Mouse (Mus musculus): ENCODE measurements around the gene 1700006A11Rik. TPM values are rescaled to one million over a fixed set of nuclear protein-coding genes. Genes with fewer than 3 reads are reported as not detected.
"Not testable (repeated sequence)": the region's sequence is repeated elsewhere in the genome, so short reads cannot be mapped to it uniquely, and the experiment has no call there.

The 1700006A11Rik gene
- not detected in 2 replicates for polyA plus RNA-seq (2014; fragmentation: Nextera tagmentation; extraction: Ambion mirVana)

- DNase-seq (no peak), ATAC-seq (ENCODE audit: low FRiP score, low TSS enrichment) (no peak)
- H3K9ac ChIP-seq (replicated peaks; ENCODE audit: low read length), result no peak within 1 kb of the TSS
- no peak within 1 kb of the TSS for H3K4me2 ChIP-seq (ENCODE audit: low read length)
- H3K4me3 ChIP-seq (replicated peaks; ENCODE audit: low read depth, low read length), result no peak within 1 kb of the TSS
- H3K36me3 ChIP-seq (ENCODE audit: control insufficient read depth, insufficient read depth, low read length), result no peaks in the 10 kb centered on the region
- H3K27ac ChIP-seq (replicated peaks; ENCODE audit: low read depth, low read length), result no peak within 1 kb of the TSS
- H3K4me1 ChIP-seq (ENCODE audit: control insufficient read depth, insufficient read depth, low read length), result no peaks in the 10 kb centered on the region
- WGBS, result 92% methylated on average over 1 of the region's 1 CpGs
- H3K27me3 ChIP-seq (ENCODE audit: control insufficient read depth, insufficient read depth, low read length), result no peaks in the 10 kb centered on the region
- no peaks in the 10 kb centered on the region for H3K9me3 ChIP-seq (ENCODE audit: control insufficient read depth, low read length)
Measured at GRCm38 (mm10) chr3:124425940-124426339, at the start of gene 1700006A11Rik. Gene 1700006A11Rik (minus strand): TSS chr3:124426040.

- WGBS, result 93% methylated on average over 5 of the region's 5 CpGs
- ATAC-seq (ENCODE audit: low FRiP score, low TSS enrichment); DNase-seq; H3K4me1 ChIP-seq (ENCODE audit: control insufficient read depth, insufficient read depth, low read length); H3K27ac ChIP-seq (replicated peaks; ENCODE audit: low read depth, low read length); H3K9me3 ChIP-seq (ENCODE audit: control insufficient read depth, low read length); H3K27me3 ChIP-seq (ENCODE audit: control insufficient read depth, insufficient read depth, low read length); H3K36me3 ChIP-seq (ENCODE audit: control insufficient read depth, insufficient read depth, low read length); H3K4me3 ChIP-seq (replicated peaks; ENCODE audit: low read depth, low read length); H3K9ac ChIP-seq (replicated peaks; ENCODE audit: low read length); H3K4me2 ChIP-seq (ENCODE audit: low read length): not testable (repeated sequence)
Measured at GRCm38 (mm10) chr3:124474291-124474690, 48.5 kb upstream of the 1700006A11Rik start.

GRCm38 (mm10) chr3:124466102-124466730 is 40.4 kb upstream of the 1700006A11Rik start:
- Histone ChIP-seq H3K27ac (replicated peaks; ENCODE audit: low read depth, low read length) (no peak overlapping the region), H3K4me3 (replicated peaks; ENCODE audit: low read depth, low read length) (no peak overlapping the region), H3K9ac (replicated peaks; ENCODE audit: low read length) (no peak overlapping the region), H3K9me3 (ENCODE audit: control insufficient read depth, low read length) (no peaks in the 10 kb centered on the region), H3K4me2 (ENCODE audit: low read length) (no peak overlapping the region), H3K27me3 (ENCODE audit: control insufficient read depth, insufficient read depth, low read length) (no peaks in the 10 kb centered on the region), H3K36me3 (ENCODE audit: control insufficient read depth, insufficient read depth, low read length) (no peaks in the 10 kb centered on the region), H3K4me1 (ENCODE audit: control insufficient read depth, insufficient read depth, low read length) (no peaks in the 10 kb centered on the region)
- DNase-seq (peak; percentile 8), ATAC-seq (ENCODE audit: low FRiP score, low TSS enrichment) (no peak; the same call in 1 of the 2 replicates)
- 85% methylated on average over 6 of the region's 6 CpGs for WGBS

GRCm38 (mm10) chr3:124392201-124392600 is 33.6 kb downstream of the 1700006A11Rik start:
- ATAC-seq (ENCODE audit: low FRiP score, low TSS enrichment) (no peak), DNase-seq (no peak)
- Histone ChIP-seq H3K27me3 (ENCODE audit: control insufficient read depth, insufficient read depth, low read length) (no peaks in the 10 kb centered on the region), H3K9ac (replicated peaks; ENCODE audit: low read length) (no peak overlapping the region), H3K4me2 (ENCODE audit: low read length) (no peak overlapping the region), H3K4me3 (replicated peaks; ENCODE audit: low read depth, low read length) (no peak overlapping the region), H3K4me1 (ENCODE audit: control insufficient read depth, insufficient read depth, low read length) (no peaks in the 10 kb centered on the region), H3K9me3 (ENCODE audit: control insufficient read depth, low read length) (no peaks in the 10 kb centered on the region), H3K36me3 (ENCODE audit: control insufficient read depth, insufficient read depth, low read length) (no peaks in the 10 kb centered on the region), H3K27ac (replicated peaks; ENCODE audit: low read depth, low read length) (no peak overlapping the region)
- 51% methylated on average over 5 of the region's 5 CpGs for WGBS

GRCm38 (mm10) chr3:124390101-124390500 is 35.7 kb downstream of the 1700006A11Rik start:
- DNase-seq (no peak), ATAC-seq (ENCODE audit: low FRiP score, low TSS enrichment) (no peak)
- Histone ChIP-seq H3K4me3 (replicated peaks; ENCODE audit: low read depth, low read length) (no peak overlapping the region), H3K4me2 (ENCODE audit: low read length) (no peak overlapping the region), H3K4me1 (ENCODE audit: control insufficient read depth, insufficient read depth, low read length) (no peaks in the 10 kb centered on the region), H3K27me3 (ENCODE audit: control insufficient read depth, insufficient read depth, low read length) (no peaks in the 10 kb centered on the region), H3K36me3 (ENCODE audit: control insufficient read depth, insufficient read depth, low read length) (no peaks in the 10 kb centered on the region), H3K9me3 (ENCODE audit: control insufficient read depth, low read length) (no peaks in the 10 kb centered on the region), H3K27ac (replicated peaks; ENCODE audit: low read depth, low read length) (no peak overlapping the region), H3K9ac (replicated peaks; ENCODE audit: low read length) (no peak overlapping the region)
- WGBS, result 84% methylated on average over 2 of the region's 2 CpGs

- Histone ChIP-seq H3K27me3 (ENCODE audit: control insufficient read depth, insufficient read depth, low read length) (no peaks in the 10 kb centered on the region), H3K9me3 (ENCODE audit: control insufficient read depth, low read length) (no peaks in the 10 kb centered on the region), H3K4me2 (ENCODE audit: low read length) (no peak overlapping the region), H3K4me1 (ENCODE audit: control insufficient read depth, insufficient read depth, low read length) (no peaks in the 10 kb centered on the region), H3K36me3 (ENCODE audit: control insufficient read depth, insufficient read depth, low read length) (no peaks in the 10 kb centered on the region), H3K27ac (replicated peaks; ENCODE audit: low read depth, low read length) (no peak overlapping the region), H3K9ac (replicated peaks; ENCODE audit: low read length) (no peak overlapping the region), H3K4me3 (replicated peaks; ENCODE audit: low read depth, low read length) (no peak overlapping the region)
- ATAC-seq (ENCODE audit: low FRiP score, low TSS enrichment), result no peak
- WGBS, result 47% methylated on average over 2 of the region's 2 CpGs
- DNase-seq, result peak; percentile 17
Measured at GRCm38 (mm10) chr3:124389650-124390049, 36.2 kb downstream of the 1700006A11Rik start.

GRCm38 (mm10) chr3:124385377-124385776 is 40.5 kb downstream of the 1700006A11Rik start:
- not testable (repeated sequence) for H3K36me3 ChIP-seq (ENCODE audit: control insufficient read depth, insufficient read depth, low read length); ATAC-seq (ENCODE audit: low FRiP score, low TSS enrichment); H3K9me3 ChIP-seq (ENCODE audit: control insufficient read depth, low read length); H3K4me1 ChIP-seq (ENCODE audit: control insufficient read depth, insufficient read depth, low read length); DNase-seq; H3K9ac ChIP-seq (replicated peaks; ENCODE audit: low read length); H3K27me3 ChIP-seq (ENCODE audit: control insufficient read depth, insufficient read depth, low read length); H3K4me3 ChIP-seq (replicated peaks; ENCODE audit: low read depth, low read length); H3K27ac ChIP-seq (replicated peaks; ENCODE audit: low read depth, low read length); H3K4me2 ChIP-seq (ENCODE audit: low read length)
- WGBS, result 95% methylated on average over 18 of the region's 18 CpGs

- 93% methylated on average over 2 of the region's 2 CpGs for WGBS
- no peak for ATAC-seq (ENCODE audit: low FRiP score, low TSS enrichment)
- Histone ChIP-seq H3K27ac (replicated peaks; ENCODE audit: low read depth, low read length) (no peak overlapping the region), H3K9ac (replicated peaks; ENCODE audit: low read length) (no peak overlapping the region), H3K4me2 (ENCODE audit: low read length) (no peak overlapping the region), H3K4me3 (replicated peaks; ENCODE audit: low read depth, low read length) (no peak overlapping the region), H3K4me1 (ENCODE audit: control insufficient read depth, insufficient read depth, low read length) (no peaks in the 10 kb centered on the region), H3K9me3 (ENCODE audit: control insufficient read depth, low read length) (no peaks in the 10 kb centered on the region), H3K36me3 (ENCODE audit: control insufficient read depth, insufficient read depth, low read length) (no peaks in the 10 kb centered on the region), H3K27me3 (ENCODE audit: control insufficient read depth, insufficient read depth, low read length) (no peaks in the 10 kb centered on the region)
- DNase-seq, result no peak
Measured at GRCm38 (mm10) chr3:124372031-124372430, 53.8 kb downstream of the 1700006A11Rik start.

- Histone ChIP-seq H3K27me3 (ENCODE audit: control insufficient read depth, insufficient read depth, low read length) (no peaks in the 10 kb centered on the region), H3K4me3 (replicated peaks; ENCODE audit: low read depth, low read length) (no peak overlapping the region), H3K9ac (replicated peaks; ENCODE audit: low read length) (no peak overlapping the region), H3K4me2 (ENCODE audit: low read length) (no peak overlapping the region), H3K4me1 (ENCODE audit: control insufficient read depth, insufficient read depth, low read length) (no peaks in the 10 kb centered on the region), H3K36me3 (ENCODE audit: control insufficient read depth, insufficient read depth, low read length) (no peaks in the 10 kb centered on the region), H3K27ac (replicated peaks; ENCODE audit: low read depth, low read length) (no peak overlapping the region), H3K9me3 (ENCODE audit: control insufficient read depth, low read length) (no peaks in the 10 kb centered on the region)
- ATAC-seq (ENCODE audit: low FRiP score, low TSS enrichment) (no peak), DNase-seq (no peak)
- 89% methylated on average over 3 of the region's 3 CpGs for WGBS
Measured at GRCm38 (mm10) chr3:124357533-124357932, 68.3 kb downstream of the 1700006A11Rik start.

Measured in midbrain, embryonic 14.5 days (tissue).